Mouse (Mus musculus) embryonic facial prominence, embryonic 14.5 days (tissue): ENCODE results near the gene Rab40c. TPM values are rescaled to one million over a fixed set of nuclear protein-coding genes. Genes with fewer than 3 reads are reported as not detected.

Source experiments
- ATAC-seq: fragments of 200-750 bp; cut with Nextera tagmentation; 2 replicates; pipeline ENCODE4 v1.8.0; 2017; ENCODE audit warnings: low read depth, moderate number of reproducible peaks, moderate TSS enrichment
- DNase-seq: peaks from one replicate; pipeline ENCODE4 v3.0.0-alpha.2; 2015; ENCODE audit warnings: low spot score
- H3K27ac ChIP-seq: fragments of 300-500 bp; sonication (generic); replicated peaks from 2 replicates; pipeline ENCODE4 v1.5.1; 2014; ENCODE audit warnings: low read depth, mild to moderate bottlenecking, low read length, moderate library complexity
- H3K27me3 ChIP-seq: fragments of 300-500 bp; sonication (generic); replicated peaks from 2 replicates; pipeline ENCODE4 v1.6.1; 2014; ENCODE audit warnings: low read length; ENCODE audit not compliant: control insufficient read depth, insufficient read depth
- H3K36me3 ChIP-seq: fragments of 300-500 bp; sonication (generic); 2 replicates; pipeline ENCODE4 v1.6.1; 2014; ENCODE audit warnings: low read length, mixed read lengths; ENCODE audit not compliant: control insufficient read depth, insufficient read depth
- H3K4me1 ChIP-seq: fragments of 300-500 bp; sonication (generic); 2 replicates; pipeline ENCODE4 v1.6.1; 2014; ENCODE audit warnings: antibody characterized with exemption, low read length; ENCODE audit not compliant: control insufficient read depth, insufficient read depth
- H3K4me2 ChIP-seq: fragments of 300-500 bp; sonication (generic); 2 replicates; pipeline ENCODE4 v1.6.1; 2014; ENCODE audit warnings: low read depth, mild to moderate bottlenecking, low read length, moderate library complexity, mixed read lengths
- H3K4me3 ChIP-seq: fragments of 300-500 bp; sonication (generic); 2 replicates; pipeline ENCODE4 v1.5.1; 2014; ENCODE audit warnings: low read depth, mild to moderate bottlenecking, low read length
- H3K9ac ChIP-seq: fragments of 300-500 bp; sonication (generic); 2 replicates; pipeline ENCODE4 v1.6.1; 2014; ENCODE audit warnings: low read depth, mild to moderate bottlenecking, low read length, moderate library complexity, mixed read lengths
- H3K9me3 ChIP-seq: fragments of 300-500 bp; sonication (generic); 2 replicates; pipeline ENCODE4 v1.6.1; 2016; ENCODE audit warnings: low read length; ENCODE audit not compliant: control insufficient read depth
- WGBS: fragments of 180-500 bp; shearing (Covaris S2); extraction: QIAGEN DNeasy Blood & Tissue Kit; methylation state at CpG from one replicate; pipeline ENCODE4 v1.1.7; 2014; 5-methylcytosine and 5-hydroxymethylcytosine counted together
- polyA plus RNA-seq: library from polyadenylated mRNA; unstranded; fragments of >200 nt; fragmentation: Nextera tagmentation; extraction: Ambion mirVana; gene quantifications from 2 replicates; pipeline ENCODE4 v1.2.1, GENCODE M21; 2014

Gene Rab40c
- polyA plus RNA-seq, 1 experiment from 2014 or later: 17.1 TPM

GRCm38 (mm10) chr17:25918037-25918750 is 1.3 kb downstream of the Rab40c start:
- 81% methylated on average over 9 of the region's 9 CpGs for WGBS
- Histone ChIP-seq H3K27me3 (no peaks in the 10 kb centered on the region), H3K27ac (no peak overlapping the region), H3K36me3 (peaks cover 14% of the 10 kb centered on the region; the same call in 1 of the 2 replicates), H3K4me3 (peak overlapping the region; percentile 99), H3K4me1 (peaks cover 12% of the 10 kb centered on the region), H3K9ac (peak overlapping the region; percentile 90), H3K4me2 (peak overlapping the region; percentile 91), H3K9me3 (no peaks in the 10 kb centered on the region)
- DNase-seq (no peak), ATAC-seq (no peak)

DNA sequence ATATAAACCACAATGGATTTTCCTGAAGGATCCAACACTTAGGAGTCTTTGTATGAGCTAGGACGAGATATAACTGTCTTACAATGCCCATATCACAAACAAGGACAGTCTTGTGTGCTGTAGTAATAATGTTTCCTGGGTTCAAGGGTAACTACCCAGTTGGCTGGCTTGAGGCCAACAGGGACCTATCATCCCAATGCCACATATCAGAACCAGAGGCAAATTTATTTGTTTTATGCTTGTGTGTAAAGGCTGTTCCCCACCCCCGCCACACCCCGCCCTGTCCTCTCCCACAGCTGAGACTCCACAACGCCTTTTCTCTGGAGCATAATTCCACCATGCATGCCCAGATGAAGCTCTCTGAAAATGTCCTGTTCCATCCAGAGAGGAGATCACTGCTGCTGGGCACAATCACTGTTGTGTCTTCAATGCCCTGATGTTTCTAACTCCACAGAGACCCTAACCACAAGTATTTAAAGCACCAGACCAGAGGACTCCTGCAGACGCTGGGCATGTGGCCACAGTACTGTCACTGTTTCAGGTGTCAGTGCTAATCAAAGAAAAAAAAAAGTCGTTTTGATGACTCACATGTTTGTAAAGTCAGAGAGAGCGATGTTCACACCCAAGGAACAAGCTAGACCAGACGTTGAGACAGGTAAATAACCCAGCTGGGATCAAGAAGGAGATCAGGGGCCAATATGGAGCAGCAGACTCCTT is 2.4 kb downstream of the Rab40c start:
- WGBS: 82% methylated on average over 8 of the region's 8 CpGs
- H3K4me3 ChIP-seq: no peak overlapping the region
- H3K4me1 ChIP-seq: peaks cover 12% of the 10 kb centered on the region
- no peak overlapping the region for H3K4me2 ChIP-seq
- H3K27ac ChIP-seq: no peak overlapping the region
- DNase-seq: no peak
- H3K9ac ChIP-seq: no peak overlapping the region
- peaks cover 15% of the 10 kb centered on the region; the same call in 1 of the 2 replicates for H3K36me3 ChIP-seq
- no peaks in the 10 kb centered on the region for H3K9me3 ChIP-seq
- ATAC-seq: no peak
- H3K27me3 ChIP-seq: no peaks in the 10 kb centered on the region

DNA sequence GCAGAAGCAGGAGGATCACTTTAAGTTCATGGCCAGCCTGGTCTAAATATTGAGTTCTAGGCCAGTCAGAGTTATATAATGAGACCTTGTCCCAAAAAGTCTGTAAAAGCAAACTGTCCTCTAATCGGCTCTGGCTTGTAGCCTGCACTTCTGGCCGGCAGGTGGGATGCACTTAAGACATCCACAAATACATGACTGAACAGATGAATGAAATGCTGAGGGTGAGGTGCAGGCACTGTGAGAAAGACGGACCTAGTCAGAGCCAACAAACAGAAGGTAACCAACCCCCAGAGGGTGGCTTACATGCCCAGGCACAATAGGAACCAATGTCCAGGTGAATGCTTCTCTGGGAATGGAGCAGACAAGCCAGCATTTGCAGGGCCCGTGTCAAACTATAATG is 5.2 kb downstream of the Rab40c start:
- H3K4me1 ChIP-seq: peaks cover 9% of the 10 kb centered on the region
- no peak for ATAC-seq
- H3K9ac ChIP-seq: no peak overlapping the region
- H3K27me3 ChIP-seq: no peaks in the 10 kb centered on the region
- H3K4me2 ChIP-seq: no peak overlapping the region
- no peak overlapping the region for H3K4me3 ChIP-seq
- no peak overlapping the region for H3K27ac ChIP-seq
- H3K9me3 ChIP-seq: no peaks in the 10 kb centered on the region
- peaks cover 20% of the 10 kb centered on the region; the same call in 1 of the 2 replicates for H3K36me3 ChIP-seq
- no peak for DNase-seq
- 76% methylated on average over 4 of the region's 4 CpGs for WGBS

- H3K27ac ChIP-seq: no peak overlapping the region
- H3K4me2 ChIP-seq: 0 out of 2 replicates have a peak overlapping the region, but pooled peaks have one; percentile 5
- no peaks in the 10 kb centered on the region for H3K9me3 ChIP-seq
- no peaks in the 10 kb centered on the region for H3K27me3 ChIP-seq
- peaks cover 20% of the 10 kb centered on the region; the same call in 1 of the 2 replicates for H3K36me3 ChIP-seq
- no peak overlapping the region for H3K4me3 ChIP-seq
- H3K9ac ChIP-seq: no peak overlapping the region
- ATAC-seq (no peak), DNase-seq (no peak)
- H3K4me1 ChIP-seq: peaks cover 9% of the 10 kb centered on the region
- WGBS: 80% methylated on average over 1 of the region's 1 CpGs
Measured at GRCm38 (mm10) chr17:25913877-25914275, 5.7 kb downstream of the Rab40c start.

GRCm38 (mm10) chr17:25913186-25913876 is 6.2 kb downstream of the Rab40c start:
- H3K27ac ChIP-seq: no peak overlapping the region
- H3K4me3 ChIP-seq: no peak overlapping the region
- 0 out of 2 replicates have a peak overlapping the region, but pooled peaks have one; percentile 8 for H3K9ac ChIP-seq
- no peaks in the 10 kb centered on the region for H3K27me3 ChIP-seq
- H3K4me2 ChIP-seq: 0 out of 2 replicates have a peak overlapping the region, but pooled peaks have one; percentile 5
- H3K9me3 ChIP-seq: no peaks in the 10 kb centered on the region
- H3K4me1 ChIP-seq: peaks cover 7% of the 10 kb centered on the region
- DNase-seq: no peak
- WGBS: 86% methylated on average over 14 of the region's 14 CpGs
- no peak for ATAC-seq
- H3K36me3 ChIP-seq: peaks cover 20% of the 10 kb centered on the region; the same call in 1 of the 2 replicates

DNA sequence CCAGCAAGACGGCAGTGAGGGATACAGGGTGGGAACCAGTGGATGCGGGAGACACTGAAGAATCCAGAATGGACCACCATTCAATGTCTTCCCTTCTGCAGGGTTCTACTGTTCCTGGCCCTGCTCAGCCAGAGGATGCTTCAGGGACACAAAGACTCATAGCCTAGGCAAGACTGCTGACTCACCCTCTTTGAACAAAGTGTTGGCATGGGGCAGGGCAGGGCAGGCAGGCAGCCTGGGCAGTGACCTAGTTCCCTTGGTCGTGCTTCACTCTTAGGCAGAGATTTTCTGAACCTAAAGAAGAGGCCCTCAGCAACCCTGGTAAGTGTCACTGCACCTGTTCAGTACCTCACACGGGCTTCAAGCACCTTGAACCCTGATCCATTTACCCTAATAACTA is 7.7 kb downstream of the Rab40c start:
- H3K4me1 ChIP-seq: no peaks in the 10 kb centered on the region
- no peaks in the 10 kb centered on the region for H3K27me3 ChIP-seq
- no peak overlapping the region for H3K4me2 ChIP-seq
- ATAC-seq: no peak
- H3K9me3 ChIP-seq: no peaks in the 10 kb centered on the region
- no peak overlapping the region for H3K27ac ChIP-seq
- no peak overlapping the region for H3K9ac ChIP-seq
- DNase-seq: no peak
- H3K4me3 ChIP-seq: no peak overlapping the region
- peaks cover 14% of the 10 kb centered on the region; the same call in 1 of the 2 replicates for H3K36me3 ChIP-seq
- 98% methylated on average over 4 of the region's 4 CpGs for WGBS

- Histone ChIP-seq H3K27ac (no peak overlapping the region), H3K27me3 (no peaks in the 10 kb centered on the region), H3K9me3 (no peaks in the 10 kb centered on the region), H3K36me3 (0 out of 2 replicates have a peak, but pooled peaks cover 6% of the 10 kb centered on the region), H3K9ac (no peak overlapping the region), H3K4me2 (no peak overlapping the region), H3K4me1 (no peaks in the 10 kb centered on the region), H3K4me3 (no peak overlapping the region)
- 89% methylated on average over 2 of the region's 2 CpGs for WGBS
- ATAC-seq (no peak), DNase-seq (no peak)
Measured at GRCm38 (mm10) chr17:25907640-25908039, 11.9 kb downstream of the Rab40c start.

DNA sequence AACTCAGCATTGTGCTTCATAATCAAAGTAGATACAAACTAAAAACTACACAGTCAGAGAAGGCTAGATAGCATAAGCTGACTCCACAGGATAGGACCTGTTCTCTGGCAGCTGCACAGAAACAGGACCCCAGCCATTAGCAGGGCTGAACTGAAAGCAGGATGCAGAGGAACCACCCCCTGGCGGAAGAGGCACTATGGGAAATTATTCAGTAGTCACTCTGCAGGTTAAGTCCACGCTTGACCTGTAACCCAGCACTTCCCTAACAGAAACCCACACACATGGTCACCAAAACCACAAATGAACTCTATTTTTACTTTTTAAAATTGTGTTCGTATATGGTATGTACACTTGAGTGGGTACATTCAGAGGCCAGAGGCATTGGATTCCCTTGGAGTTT is 16.5 kb downstream of the Rab40c start:
- no peak overlapping the region for H3K27ac ChIP-seq
- no peaks in the 10 kb centered on the region for H3K9me3 ChIP-seq
- 86% methylated on average over 3 of the region's 3 CpGs for WGBS
- no peaks in the 10 kb centered on the region for H3K27me3 ChIP-seq
- DNase-seq (no peak), ATAC-seq (no peak)
- no peak overlapping the region for H3K4me3 ChIP-seq
- H3K9ac ChIP-seq: no peak overlapping the region
- peaks cover 7% of the 10 kb centered on the region; the same call in 1 of the 2 replicates for H3K36me3 ChIP-seq
- H3K4me2 ChIP-seq: no peak overlapping the region
- no peaks in the 10 kb centered on the region for H3K4me1 ChIP-seq
